Mouse (Mus musculus) frontal cortex, postnatal 36 days (tissue): ENCODE measurements around the gene C1qtnf7.

Experiments used
- DNase-seq, 2 experiments: peaks; one replicate each; pipeline ENCODE4 v3.0.0; 2022; ENCODE audit warnings: low spot score in 2 of 2

Gene C1qtnf7

GRCm38 (mm10) chr5:43515401-43515976 lies at the start of gene C1qtnf7:
Gene C1qtnf7 (plus strand): TSS chr5:43515538.
- peak; percentile 5 to 31 for DNase-seq

- DNase-seq, result no peak
Observed at GRCm38 (mm10) chr5:43466762-43467161, 48.6 kb upstream of the C1qtnf7 start.

- DNase-seq, result no peak
Observed at GRCm38 (mm10) chr5:43467214-43467613, 48.1 kb upstream of the C1qtnf7 start.

GRCm38 (mm10) chr5:43468937-43469336 lies 46.4 kb upstream of the C1qtnf7 start:
- no peak for DNase-seq

- DNase-seq, result no peak
Observed at GRCm38 (mm10) chr5:43477953-43478352, 37.4 kb upstream of the C1qtnf7 start.

GRCm38 (mm10) chr5:43480046-43480445 lies 35.3 kb upstream of the C1qtnf7 start:
- no peak for DNase-seq

DNA sequence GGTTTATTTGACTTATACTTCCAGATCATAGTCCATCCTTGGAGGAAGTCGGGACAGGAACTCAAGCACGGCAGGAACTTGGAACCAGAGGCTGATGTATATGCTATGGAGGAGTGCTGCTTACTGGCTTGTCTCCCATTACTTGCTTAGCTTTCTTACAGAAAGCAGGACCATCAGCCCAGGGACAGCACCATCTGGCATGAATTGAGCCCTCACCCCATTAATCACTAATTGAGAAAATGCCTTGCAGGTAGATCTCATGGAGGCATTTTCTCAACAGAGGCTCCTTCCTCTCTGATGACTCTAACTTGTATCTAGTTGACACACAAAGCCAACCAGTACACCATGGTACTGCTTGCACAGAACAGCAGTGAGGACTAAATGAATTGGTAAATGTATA lies 34.6 kb upstream of the C1qtnf7 start:
- DNase-seq, result no peak

DNA sequence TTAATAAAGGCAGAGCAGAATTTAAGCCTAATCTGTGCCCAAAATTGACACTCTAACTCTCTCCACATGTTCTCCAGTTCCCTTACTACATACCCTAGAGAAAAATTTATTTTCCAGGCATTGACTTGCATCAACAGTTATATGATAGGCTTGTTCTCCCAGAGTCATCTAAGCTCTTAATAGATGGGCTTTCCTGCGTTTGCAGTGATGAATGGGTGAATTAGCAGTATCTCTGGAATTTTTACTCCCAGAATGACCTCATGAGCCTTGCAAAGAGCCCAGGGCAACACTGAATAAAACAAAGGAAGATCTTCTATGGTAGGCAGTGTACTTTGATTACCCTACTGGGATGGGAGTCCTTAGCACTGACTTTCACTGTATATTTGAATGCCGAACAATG lies 33.5 kb upstream of the C1qtnf7 start:
- DNase-seq, result no peak

DNA sequence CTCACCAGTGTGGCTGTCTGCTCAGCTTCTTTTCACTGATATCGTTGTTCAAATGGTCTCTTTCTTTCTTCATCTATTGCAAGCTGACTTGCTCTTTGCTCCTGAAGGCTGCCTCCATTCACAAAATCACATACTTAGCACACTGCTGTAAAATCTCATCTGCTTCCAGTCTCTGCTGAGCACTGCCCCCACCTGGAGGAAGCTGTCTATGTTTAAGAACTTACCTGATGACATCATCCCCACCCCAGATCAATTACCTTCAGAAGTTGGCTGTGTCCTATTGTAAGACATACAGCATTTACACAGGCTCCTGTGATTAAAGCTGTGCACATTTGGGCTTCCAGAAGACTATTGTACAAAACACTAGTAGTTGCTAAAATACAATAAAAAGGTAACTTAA lies 13.5 kb upstream of the C1qtnf7 start:
- no peak for DNase-seq

DNA sequence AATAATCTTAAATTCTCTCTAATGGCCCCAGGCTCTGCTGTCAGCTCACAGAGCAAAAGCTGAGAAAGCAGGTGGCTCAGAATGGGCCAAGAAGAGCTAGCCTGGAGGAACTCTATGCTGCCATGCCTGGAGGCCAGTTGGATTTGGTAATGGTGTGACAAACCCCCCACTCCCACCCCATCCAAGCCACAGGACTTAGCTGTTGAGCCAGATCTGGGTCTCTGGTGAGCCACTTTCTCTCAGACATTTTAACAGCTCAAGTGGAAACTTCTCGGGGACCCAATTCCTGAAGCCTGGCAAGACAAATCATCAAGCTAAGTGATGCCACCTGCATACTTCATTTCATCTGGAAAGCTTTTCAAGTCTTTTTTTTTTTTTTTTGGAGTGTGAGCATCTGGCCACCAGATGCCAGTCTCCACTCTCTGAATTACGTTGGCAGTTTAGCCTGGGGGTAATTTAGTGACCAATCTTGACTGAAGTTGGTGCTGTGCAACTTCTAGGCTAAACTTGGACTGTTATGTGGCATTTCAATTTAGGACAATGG lies 11.0 kb upstream of the C1qtnf7 start:
- DNase-seq, result no peak

DNA sequence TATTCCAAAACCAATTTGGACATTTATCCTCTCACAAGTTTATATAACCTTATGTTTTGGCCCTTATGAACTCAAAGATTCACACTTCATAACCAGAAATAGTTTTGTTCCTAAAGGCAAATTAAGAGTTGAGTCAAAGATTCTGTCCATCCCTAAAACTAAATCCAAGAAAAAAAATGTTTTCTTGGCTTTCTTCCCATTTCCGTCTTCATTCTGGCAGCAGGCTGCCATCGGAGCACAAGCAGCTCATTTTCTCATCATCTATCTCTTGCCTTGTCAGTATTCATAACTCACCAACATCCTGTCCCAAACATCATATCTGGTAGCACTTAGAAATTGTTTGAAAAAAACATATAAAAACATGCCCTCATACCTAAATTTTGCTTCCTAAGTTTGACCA lies 6.9 kb upstream of the C1qtnf7 start:
- DNase-seq, result no peak

DNA sequence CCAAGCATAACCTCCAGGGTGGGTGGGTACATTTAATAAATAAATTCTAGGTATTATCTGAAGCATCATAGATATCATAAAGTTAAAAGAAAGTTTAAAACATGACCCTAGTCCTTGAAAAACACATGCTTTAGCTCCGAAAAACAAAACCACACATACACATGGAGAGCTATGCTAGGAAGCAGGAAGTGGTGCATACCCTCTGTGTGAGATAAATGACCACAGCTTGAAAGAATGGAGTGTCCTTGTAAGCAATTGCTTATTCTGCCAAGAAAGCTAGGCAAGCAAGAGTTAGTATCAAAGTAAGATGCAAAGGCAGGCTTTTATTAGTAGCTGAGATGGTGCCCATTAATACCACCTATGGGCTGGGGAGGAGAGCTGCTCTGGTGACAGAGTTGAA lies 6.4 kb upstream of the C1qtnf7 start:
- DNase-seq, result no peak

GRCm38 (mm10) chr5:43511126-43511525 lies 4.2 kb upstream of the C1qtnf7 start:
- DNase-seq, result no peak

- DNase-seq, result no peak
Observed at GRCm38 (mm10) chr5:43516491-43516890, 1.2 kb downstream of the C1qtnf7 start.

DNA sequence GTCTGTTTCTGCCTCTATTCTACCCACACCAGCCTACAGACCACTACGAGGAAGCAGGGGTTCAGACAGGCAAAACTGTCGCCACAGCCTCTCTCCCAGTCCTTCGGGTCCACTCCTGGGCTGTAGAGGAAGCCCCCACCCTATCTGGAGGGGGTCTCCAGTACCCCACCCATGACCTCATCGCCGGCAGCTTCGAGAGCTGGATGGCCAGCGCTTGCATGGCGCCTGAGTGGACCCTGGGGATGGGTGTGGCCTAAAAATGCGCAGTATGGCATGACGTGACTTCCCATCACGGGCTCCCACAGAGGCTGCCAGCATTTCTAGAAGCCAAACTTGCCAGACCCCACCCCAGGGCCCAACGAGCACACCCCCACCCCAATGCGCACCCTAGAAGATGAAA lies 2.0 kb downstream of the C1qtnf7 start:
- no peak for DNase-seq

DNA sequence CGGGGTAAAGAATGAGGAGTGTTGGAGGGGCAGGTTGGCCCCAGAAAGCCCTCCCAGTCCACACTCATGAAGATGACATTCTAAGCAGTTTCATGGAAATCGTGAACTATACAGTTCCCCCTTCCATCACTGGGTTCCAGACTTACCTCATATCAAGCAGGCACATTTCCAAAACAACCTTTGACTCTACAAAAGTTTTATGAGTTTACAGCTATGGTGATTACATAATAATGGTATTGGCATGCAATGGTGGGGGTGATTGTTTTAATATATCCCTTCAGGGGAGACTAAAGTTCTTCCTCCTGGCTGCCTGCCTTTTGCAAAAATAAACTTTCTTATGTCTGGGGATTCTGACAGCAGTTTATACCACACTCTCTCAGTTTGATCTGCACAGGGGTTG lies 4.6 kb downstream of the C1qtnf7 start:
- no peak for DNase-seq

- no peak for DNase-seq
Observed at GRCm38 (mm10) chr5:43521369-43521768, 6.0 kb downstream of the C1qtnf7 start.

GRCm38 (mm10) chr5:43522866-43523265 lies 7.5 kb downstream of the C1qtnf7 start:
- no peak for DNase-seq

DNA sequence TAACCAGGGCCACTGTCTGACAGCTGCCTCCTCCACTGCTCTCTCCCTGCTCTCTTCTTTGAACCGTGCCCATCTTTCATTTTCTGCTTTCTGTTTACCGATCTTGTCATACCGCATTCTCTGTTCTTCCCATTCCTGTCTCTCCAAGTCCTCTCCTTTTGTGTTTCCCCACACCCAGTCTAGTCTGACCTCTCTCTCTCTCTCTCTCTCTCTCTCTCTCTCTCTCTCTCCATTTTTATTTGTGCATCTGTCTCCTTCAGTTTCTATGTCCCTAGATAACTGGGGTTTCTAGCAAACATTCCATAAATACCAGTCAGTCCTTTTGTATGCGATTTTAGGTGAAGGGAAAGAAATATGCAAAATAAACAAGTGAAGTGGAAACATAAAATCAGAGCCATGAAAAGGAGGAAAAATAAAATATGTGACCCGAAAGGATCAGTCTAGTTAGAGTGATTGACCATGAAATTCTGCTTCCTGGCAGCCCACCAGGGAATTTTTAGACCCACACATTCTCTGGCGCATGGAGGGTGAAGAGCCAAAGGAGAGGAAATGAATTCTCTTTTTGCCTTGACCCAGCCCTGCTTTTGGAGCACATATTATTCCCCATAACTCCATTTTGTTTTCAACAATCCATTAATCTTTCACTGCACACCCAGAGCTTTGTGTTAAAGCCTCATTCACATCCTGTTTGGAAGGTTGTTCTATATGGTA lies 11.7 kb downstream of the C1qtnf7 start:
- DNase-seq, result no peak

DNA sequence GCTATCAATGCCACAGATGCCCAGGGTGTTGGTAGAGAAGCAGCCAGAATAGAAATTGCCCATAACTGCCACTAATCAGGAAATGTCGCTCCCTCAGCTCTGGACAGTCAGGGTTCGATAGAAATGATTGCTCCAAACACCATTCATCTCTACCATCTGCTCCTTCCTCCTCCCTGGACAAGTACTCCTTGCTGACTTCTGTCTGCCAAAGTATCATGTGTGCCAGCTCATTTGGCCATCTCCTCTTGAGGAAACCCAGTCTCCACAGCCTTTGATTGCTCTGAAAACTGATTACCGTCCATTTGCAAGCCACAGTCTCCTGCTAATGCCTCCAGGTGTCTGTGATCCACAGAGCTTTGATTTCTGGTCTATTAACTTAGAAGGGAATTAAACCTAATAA lies 14.8 kb downstream of the C1qtnf7 start:
- DNase-seq, result no peak

GRCm38 (mm10) chr5:43530886-43531285 lies 15.5 kb downstream of the C1qtnf7 start:
- DNase-seq, result no peak

DNA sequence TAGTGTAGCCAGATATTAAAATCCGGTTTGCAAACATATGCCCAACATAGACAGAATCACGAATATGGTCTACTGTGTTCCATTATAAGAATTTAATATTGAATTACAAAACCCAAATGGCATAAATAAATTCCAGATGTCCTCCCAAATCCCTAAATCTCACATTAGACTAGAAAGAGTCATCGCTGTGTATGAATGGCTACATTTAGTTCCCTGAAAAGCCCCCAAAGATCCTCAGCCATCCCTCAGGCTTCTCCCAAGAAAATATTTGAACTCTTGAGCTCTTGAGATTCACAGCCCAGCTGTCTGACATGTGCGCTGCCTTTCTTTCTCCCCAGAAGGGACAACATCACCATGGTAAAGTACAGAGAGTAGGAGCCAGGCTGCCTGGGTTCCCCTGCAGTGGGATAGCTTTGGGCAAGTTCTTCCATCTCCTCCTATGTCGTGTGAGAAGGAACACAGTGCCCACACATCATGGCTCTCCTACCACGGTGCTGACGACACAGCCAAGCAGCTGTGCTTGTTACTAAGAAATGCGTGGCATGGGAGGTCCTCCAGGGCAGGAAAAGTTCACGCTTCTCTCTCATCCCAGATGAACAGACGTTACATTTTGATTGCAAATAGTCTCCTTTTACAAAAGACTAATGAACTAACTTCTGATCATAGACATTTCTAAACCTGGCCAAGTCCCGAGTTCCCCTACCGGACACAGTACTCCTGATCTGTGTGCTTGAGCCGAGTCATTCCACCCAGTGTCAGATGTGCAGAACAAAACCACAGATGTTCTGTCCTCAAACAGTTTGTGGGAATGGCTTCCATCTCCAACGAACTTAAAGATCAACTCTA lies 23.2 kb downstream of the C1qtnf7 start:
- no peak for DNase-seq

DNA sequence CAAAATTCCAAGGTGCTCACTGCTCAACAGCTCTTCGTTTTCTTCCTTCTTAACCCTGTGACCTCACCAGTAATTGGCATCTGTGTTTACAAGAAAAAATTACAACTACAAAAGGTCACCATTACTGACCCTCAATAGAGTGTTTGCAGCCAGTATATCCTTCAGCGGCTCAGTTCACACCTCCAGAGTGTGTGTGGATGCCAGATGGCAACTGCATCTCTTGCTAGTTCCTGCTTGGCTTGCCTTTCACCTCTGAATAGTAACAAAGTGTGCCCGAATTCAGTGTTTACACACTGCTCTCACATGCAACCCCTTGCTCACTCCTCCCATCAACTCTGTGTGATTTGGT lies 23.8 kb downstream of the C1qtnf7 start:
- no peak for DNase-seq
